Mouse (Mus musculus) mouse trophoblast stem cell (cell line): Measurements from ENCODE around the gene Wdr61.

Experiments used
- in situ Hi-C, 2 experiments: fragments of 300-500 bp; cut with MseI, MboI; formaldehyde crosslinking; loops; 2 replicates in 1 of 2; 3 replicates in 1 of 2; pipeline ENCODE4 v1.15.1; 2025

Wdr61 gene

DNA sequence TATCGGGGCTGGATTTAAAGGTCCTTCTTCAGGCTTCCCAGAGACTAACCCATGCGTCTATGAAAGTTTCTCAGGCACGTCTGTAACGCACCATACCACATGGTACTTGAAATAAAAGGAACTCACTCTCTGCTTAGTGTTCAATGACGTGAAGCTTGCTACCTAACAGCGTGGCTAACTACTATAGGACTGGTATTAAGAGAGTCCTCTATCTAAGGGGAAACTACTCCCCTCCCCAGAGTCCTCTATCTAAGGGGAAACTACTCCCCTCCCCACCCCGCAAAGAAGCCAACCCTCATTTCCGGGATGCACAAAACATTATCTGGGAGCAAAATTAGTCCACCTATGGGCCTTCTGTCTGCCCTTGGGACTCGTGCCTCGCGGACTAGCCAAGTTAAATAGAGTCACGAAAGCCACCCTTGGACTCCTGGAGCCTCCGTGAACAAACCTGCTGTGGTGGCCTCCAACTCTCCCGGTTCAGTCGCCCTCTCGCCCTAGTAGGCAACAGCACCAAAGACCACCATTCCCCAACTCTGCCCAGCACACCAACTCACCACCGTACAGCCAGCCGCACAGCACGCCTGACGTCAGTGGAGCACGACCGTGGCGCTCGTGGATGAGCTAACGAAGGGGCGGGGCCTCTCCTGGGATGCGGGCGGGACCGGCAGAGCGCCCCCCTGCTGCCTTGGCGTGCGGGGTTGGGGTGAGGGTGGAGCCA, at the start of gene Wdr61:
Gene Wdr61 (minus strand): TSS at position 599 of the 718 bp plus-strand sequence.
- in situ Hi-C loops = no loop called here

- in situ Hi-C loops = no loop called here
Measured at GRCm38 (mm10) chr9:54784003-54784402, 49.7 kb upstream of the Wdr61 start.

GRCm38 (mm10) chr9:54782504-54782903, 48.2 kb upstream of the Wdr61 start:
- in situ Hi-C loops = no loop called here

DNA sequence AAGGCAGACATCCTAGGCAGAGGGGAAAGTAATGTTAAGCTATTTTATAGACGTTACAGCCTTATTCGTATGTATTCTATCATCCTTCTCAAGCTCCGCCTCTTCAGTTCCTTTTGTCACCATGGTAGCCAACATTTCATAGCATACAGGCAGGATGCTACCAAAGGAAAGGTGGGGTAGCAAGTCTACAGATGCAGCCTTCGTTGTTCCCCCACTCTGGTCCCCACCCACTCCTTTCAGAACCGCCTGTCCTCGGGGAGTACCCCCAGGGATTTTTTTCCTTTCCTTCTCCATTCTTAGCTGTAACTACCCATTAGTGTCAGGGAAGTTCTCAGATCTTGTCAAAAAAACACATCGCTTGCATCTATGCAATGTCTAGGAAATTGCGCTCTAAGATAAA, 45.0 kb upstream of the Wdr61 start:
- in situ Hi-C loops = no loop called here

DNA sequence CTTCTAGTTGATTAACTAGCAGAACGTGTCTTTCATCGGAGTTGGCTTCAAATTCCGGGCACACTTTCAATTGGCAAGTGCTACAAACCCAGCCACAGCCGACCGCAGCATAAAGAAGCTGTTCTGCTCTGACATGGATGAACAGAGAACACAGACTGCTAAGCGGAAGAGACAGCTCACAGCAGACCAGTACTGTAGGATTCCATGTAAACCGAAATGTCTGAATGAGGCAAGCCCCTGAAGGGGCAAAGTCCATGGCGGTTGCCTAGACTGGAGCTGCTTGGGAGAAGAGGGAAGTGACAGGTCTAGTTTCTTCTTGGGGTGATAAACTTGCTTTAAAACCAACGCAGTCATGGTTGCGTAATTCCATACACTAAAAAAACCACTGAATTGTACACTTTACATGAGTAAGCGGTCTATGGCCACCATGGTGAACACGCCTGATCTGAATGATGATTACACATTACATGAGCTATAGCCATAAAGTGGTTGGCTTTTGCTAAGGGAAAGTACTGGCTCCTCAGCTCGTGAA, 42.2 kb upstream of the Wdr61 start:
- in situ Hi-C loops = no loop called here

- in situ Hi-C loops = no loop called here
Measured at GRCm38 (mm10) chr9:54770140-54770780, 35.9 kb upstream of the Wdr61 start.

DNA sequence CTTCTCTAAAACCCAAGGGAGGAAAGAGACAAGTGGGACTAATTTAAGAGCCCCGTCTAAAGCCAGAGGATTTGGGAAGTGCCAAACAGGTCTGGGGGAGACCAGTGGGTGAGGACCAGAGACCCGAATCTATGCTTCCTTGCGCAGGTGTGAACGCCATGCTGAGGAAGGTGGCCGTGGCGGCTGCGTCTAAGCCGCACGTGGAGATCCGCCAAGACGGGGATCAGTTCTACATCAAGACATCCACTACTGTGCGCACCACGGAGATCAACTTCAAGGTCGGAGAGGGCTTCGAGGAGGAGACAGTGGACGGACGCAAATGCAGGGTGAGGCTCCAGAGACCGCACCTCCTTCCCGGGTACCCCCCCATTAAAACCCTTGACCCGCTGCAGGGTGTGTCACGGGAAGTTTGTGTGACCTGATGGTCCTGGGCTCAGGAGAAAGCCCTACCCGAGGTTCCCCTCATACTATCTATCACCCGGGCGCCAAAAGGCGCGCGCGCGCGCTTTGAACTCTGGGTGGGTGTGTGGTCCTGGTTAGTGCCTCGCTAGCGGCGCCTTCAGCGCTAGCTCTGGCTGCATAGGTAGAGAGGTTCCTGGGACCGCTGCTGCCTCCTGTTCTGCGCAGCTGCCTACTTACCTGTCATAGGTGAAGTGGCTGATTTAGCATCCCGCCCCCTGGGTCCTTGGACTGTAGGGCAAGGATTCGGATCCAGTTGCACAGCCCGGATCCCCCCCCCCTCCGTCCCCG, 31.2 kb upstream of the Wdr61 start:
- in situ Hi-C loops = no loop called here

DNA sequence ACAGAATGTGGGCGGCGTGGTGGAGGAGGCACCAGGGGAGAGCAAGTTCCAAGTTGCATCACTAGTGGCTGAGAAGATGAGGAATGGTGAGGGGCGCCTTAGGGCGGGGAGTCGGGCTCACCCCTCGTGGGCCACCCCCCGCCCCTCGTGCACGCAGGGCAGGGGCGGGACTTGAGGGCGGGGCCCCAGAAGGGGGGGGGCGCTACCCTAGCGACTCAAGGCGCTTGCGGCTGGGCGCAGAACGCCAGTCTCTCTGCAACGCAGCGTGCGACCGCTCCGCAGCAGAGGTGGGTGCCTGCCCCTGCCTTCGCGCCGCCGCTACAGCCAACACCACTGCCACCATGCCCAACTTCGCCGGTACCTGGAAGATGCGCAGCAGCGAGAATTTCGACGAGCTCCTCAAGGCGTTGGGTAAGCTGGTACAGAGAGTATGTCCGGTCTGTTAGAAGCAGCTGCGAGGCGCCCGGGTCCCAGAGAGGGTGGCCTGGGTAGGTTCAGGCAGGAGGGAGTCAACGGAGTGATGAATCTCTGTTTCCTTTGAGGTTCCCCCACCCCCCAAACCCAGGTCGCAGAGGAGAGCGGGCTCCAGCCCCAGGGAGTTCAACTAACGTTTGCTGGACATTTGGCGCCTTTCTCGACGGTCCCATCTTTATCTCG, 30.4 kb upstream of the Wdr61 start, which contains the start of gene Crabp1:
Gene Crabp1 (plus strand): TSS at position 188 of the 657 bp plus-strand sequence.
- in situ Hi-C loops = no loop called here

- in situ Hi-C loops = no loop called here
Measured at GRCm38 (mm10) chr9:54764091-54764490, 29.8 kb upstream of the Wdr61 start.

DNA sequence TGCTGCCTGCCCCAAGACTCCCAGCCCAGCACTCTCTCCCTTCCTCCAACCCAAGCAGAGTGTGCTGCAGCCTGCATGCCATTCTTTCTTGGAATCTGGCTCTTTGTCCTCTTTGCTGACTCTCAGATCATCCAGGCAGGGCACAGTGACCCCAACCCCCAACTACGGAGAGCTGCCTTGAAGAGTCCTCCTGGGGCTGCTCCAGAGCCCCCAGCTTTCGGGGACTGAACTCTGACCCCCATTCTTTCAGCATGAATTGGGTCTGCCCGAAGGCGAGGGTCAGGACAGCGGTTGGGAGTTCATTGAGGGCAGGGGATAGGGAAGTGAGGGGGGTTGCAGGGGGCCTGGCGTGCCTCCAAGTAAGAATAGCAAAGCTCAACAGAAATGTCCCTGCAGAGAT, 25.3 kb upstream of the Wdr61 start:
- in situ Hi-C loops = no loop called here

GRCm38 (mm10) chr9:54752944-54753295, 18.6 kb upstream of the Wdr61 start:
- in situ Hi-C loops = no loop called here

- in situ Hi-C loops = no loop called here
Measured at GRCm38 (mm10) chr9:54752201-54752943, 18.1 kb upstream of the Wdr61 start.

- in situ Hi-C loops = no loop called here
Measured at GRCm38 (mm10) chr9:54751684-54752083, 17.4 kb upstream of the Wdr61 start.

DNA sequence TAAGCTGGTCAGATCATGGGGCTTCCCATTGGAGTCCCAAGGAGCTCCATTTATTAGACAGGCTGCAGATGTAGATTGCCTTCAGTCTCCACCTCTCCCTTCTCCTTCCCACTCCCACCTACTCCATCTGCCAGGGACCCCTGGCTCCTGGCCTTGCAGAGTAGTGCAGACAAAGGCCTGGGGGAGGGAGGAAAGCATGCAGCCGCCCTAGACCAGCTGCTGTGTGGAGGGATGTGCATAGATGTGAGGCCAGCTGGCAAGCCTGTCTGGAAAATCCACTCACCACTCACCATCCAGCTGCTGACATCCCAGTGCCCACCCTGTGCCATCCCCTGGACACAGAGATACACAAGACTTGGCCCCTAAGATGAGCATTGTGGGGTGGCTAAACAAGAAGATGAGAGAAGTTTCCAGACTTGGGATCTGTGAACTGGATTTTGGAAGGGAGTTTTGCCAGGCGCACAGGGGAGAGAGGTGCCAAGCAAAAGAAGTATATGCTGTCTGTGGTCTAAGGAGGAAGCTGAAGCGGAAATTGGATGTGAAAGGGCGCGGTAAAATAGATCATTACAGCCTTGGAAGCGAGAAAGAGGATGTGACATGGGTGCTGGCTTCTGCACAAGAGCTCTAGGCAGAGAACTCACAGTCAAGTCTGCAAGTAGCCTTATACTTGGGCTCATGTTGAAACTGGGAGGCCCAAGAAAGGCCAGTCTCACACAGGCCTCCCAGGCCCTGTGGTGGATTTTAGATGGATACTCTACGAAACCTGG, 16.1 kb upstream of the Wdr61 start:
- in situ Hi-C loops = no loop called here

DNA sequence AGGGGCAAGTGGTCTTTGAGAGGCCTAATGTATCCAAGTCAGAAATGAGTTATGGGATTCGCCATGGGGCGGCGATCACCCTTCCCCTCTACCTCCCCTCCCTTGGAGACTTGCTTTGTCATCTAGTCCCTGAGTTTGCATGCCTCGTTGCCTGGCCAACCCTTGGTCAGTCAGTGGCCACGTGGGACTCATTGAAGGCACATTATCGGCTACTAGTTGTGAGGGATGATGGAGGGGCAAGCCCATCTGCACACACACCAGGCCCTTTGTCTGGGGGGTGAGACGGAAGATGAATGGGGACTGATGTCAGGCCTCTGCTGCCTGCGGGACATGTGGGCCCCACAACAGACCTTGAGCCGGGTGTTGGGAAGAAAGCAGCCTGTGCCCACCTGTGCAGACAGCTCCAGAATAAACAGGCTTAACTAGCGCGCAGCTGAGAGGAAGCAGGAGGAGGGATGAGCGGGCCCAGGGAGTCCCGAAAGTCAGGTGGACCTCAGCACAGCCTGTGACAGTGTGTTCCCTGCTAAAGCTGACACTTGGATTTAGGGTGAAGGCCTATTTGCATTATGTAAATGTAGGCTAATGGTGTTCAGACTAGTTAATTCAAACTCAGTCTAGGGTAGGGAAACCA, 11.5 kb upstream of the Wdr61 start:
- in situ Hi-C loops = no loop called here

GRCm38 (mm10) chr9:54743891-54744290, 9.6 kb upstream of the Wdr61 start:
- in situ Hi-C loops = no loop called here

GRCm38 (mm10) chr9:54738376-54738775, 4.1 kb upstream of the Wdr61 start:
- in situ Hi-C loops = loop anchor here (5.0 kb wide), 1 partner anchor 84 kb away; no protein-coding TSS in a partner anchor

DNA sequence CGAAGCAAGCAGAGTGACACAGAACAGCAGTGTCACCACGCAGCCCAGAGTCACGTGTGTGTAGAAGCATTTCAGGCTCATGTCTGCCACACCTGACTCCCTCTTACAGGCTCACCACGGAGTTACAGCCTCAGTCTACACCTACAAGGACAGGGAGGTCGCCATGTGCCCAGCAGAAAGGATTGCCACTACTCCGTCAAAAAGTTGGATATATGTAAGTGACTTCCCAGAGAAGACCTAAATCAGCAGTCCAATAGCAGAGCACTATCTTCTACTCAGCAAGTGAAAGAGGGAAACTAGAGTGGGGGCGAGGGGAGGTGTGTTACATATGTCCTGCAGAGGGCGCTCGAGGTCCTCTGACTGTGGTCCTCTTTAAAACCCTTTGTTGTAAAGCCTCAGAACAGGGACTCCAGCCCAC, 2.0 kb upstream of the Wdr61 start:
- in situ Hi-C loops = loop anchor here (5.0 kb wide), 1 partner anchor 86 kb away; no protein-coding TSS in a partner anchor

- in situ Hi-C loops = loop anchor here (5.0 kb wide), 1 partner anchor 88 kb away; no protein-coding TSS in a partner anchor
Measured at GRCm38 (mm10) chr9:54734639-54735252, 427 bp upstream of the Wdr61 start.
